Mouse (Mus musculus) mouse trophoblast stem cell (cell line): ENCODE data around the gene Sprn.

Experiments
- in situ Hi-C, 2 experiments: fragments of 300-500 bp; cut with MseI, MboI; formaldehyde crosslinking; loops; 2 replicates in 1 of 2; 3 replicates in 1 of 2; pipeline ENCODE4 v1.15.1; 2025

The Sprn gene

GRCm38 (mm10) chr7:140101993-140102860 is 52.5 kb downstream of the Sprn start, which contains the start of gene Fuom:
TSS of gene Fuom (minus strand) at chr7:140102441.
- in situ Hi-C loops = no loop called here

- in situ Hi-C loops = no loop called here
Measured at GRCm38 (mm10) chr7:140101498-140101897, 53.2 kb downstream of the Sprn start.
